Comparison of ENCODE assay signal across 7 mouse cellular contexts in genomic region chr4:150465759-150466158, GRCm38 (mm10).
DNase-seq lines count a peak whose midpoint lies in the region; ATAC-seq lines count a peak whose summit lies in the region.

No protein-coding gene starts in this region.

- H3K27ac ChIP-seq in embryonic facial prominence, embryonic 10.5 days (replicated peaks): no peak overlapping the region
- H3K27ac ChIP-seq in liver, embryonic 12.5 days: 0 out of 2 replicates have a peak overlapping the region, but pooled peaks have one; percentile 18

- no peaks in the 10 kb centered on the region for H3K27me3 ChIP-seq in embryonic facial prominence, embryonic 10.5 days (replicated peaks; ENCODE audit: low read depth, poor library complexity, severe bottlenecking)
- H3K27me3 ChIP-seq in liver, embryonic 12.5 days (replicated peaks): no peaks in the 10 kb centered on the region

- H3K4me2 ChIP-seq in liver, embryonic 12.5 days: no peak overlapping the region

- no peak overlapping the region for H3K4me3 ChIP-seq in embryonic facial prominence, embryonic 10.5 days
- H3K4me3 ChIP-seq in liver, embryonic 12.5 days: no peak overlapping the region

- peaks cover 37% of the 10 kb centered on the region for H3K4me1 ChIP-seq in embryonic facial prominence, embryonic 10.5 days
- peaks cover 58% of the 10 kb centered on the region for H3K4me1 ChIP-seq in liver, embryonic 12.5 days

- 53% methylated on average over 4 of the region's 4 CpGs for WGBS in embryonic facial prominence, embryonic 10.5 days
- WGBS in liver, embryonic 12.5 days (ENCODE audit: insufficient replicate concordance): 35% methylated on average over 4 of the region's 4 CpGs

- H3K36me3 ChIP-seq in embryonic facial prominence, embryonic 10.5 days (replicated peaks): peaks cover 27% of the 10 kb centered on the region
- H3K36me3 ChIP-seq in liver, embryonic 12.5 days: peaks cover 16% of the 10 kb centered on the region; the same call in 1 of the 2 replicates

- no peak for ATAC-seq in liver, embryonic 12.5 days

- H3K9ac ChIP-seq in liver, embryonic 12.5 days: no peak overlapping the region

- H3K9me3 ChIP-seq in embryonic facial prominence, embryonic 10.5 days: no peaks in the 10 kb centered on the region
- no peaks in the 10 kb centered on the region for H3K9me3 ChIP-seq in liver, embryonic 12.5 days (replicated peaks)

- peak; percentile 60 for DNase-seq in ovary, postnatal 36 days (ENCODE audit: low spot score)
- DNase-seq in ovary, postnatal 10 days (ENCODE audit: low spot score): no peak
- DNase-seq in adrenal gland, postnatal 10 days: peak; percentile 72
- DNase-seq in embryonic facial prominence, embryonic 10.5 days (ENCODE audit: low spot score): peak; percentile 59
- peak; percentile 84 for DNase-seq in kidney, adult 9 months
- DNase-seq in right cerebral cortex, postnatal 10 days (ENCODE audit: low spot score in 2 of 2): peak; percentile 60 to 79
